Mouse (Mus musculus) MEL (cell line): Measurements from ENCODE around the gene Mtor. TPM values are rescaled to one million over a fixed set of nuclear protein-coding genes. Genes with fewer than 3 reads are reported as not detected.

Experiments
- DNase-seq: peaks from one replicate; pipeline ENCODE4 v3.0.0; 2011; ENCODE audit warnings: low read depth, low spot score
- H3K27ac ChIP-seq: 2 replicates; pipeline ENCODE4 v1.5.1; 2012; ENCODE audit warnings: low read depth, mild to moderate bottlenecking, control low read depth, low read length, moderate library complexity; ENCODE audit not compliant: control insufficient read depth
- H3K27me3 ChIP-seq, 2 experiments: fragments of 150-350 bp in 1 of 2; sonication (generic) in 1 of 2; 2 replicates each; pipeline ENCODE4 v1.6.1; 2012; ENCODE audit warnings: low read length in 2 of 2, mild to moderate bottlenecking in 2 of 2, improper control_type of control experiment in 1 of 2, moderate library complexity in 1 of 2; ENCODE audit not compliant: insufficient read depth in 2 of 2, control insufficient read depth in 1 of 2
- H3K36me3 ChIP-seq, 2 experiments: 2 replicates each; pipeline ENCODE4 v1.6.1; 2012 to 2014; ENCODE audit warnings: low read length in 2 of 2, improper control_type of control experiment in 1 of 2, inconsistent platforms in 1 of 2, mild to moderate bottlenecking in 1 of 2; ENCODE audit not compliant: insufficient read depth in 2 of 2, control insufficient read depth in 1 of 2
- H3K4me1 ChIP-seq, 2 experiments: fragments of 150-350 bp in 1 of 2; sonication (generic) in 1 of 2; 2 replicates each; pipeline ENCODE4 v1.6.1; 2012; ENCODE audit warnings: low read length in 2 of 2, improper control_type of control experiment in 1 of 2, mild to moderate bottlenecking in 1 of 2; ENCODE audit not compliant: insufficient read depth in 2 of 2, control insufficient read depth in 1 of 2
- H3K4me3 ChIP-seq, 2 experiments: fragments of 150-350 bp in 1 of 2; sonication (generic) in 1 of 2; 2 replicates each; pipeline ENCODE4 v1.5.1; 2012; ENCODE audit warnings: low read depth in 2 of 2, low read length in 2 of 2, mild to moderate bottlenecking in 2 of 2, moderate library complexity in 2 of 2, control low read depth in 1 of 2, improper control_type of control experiment in 1 of 2; ENCODE audit not compliant: control insufficient read depth in 1 of 2, insufficient read depth in 1 of 2
- H3K79me2 ChIP-seq: 2 replicates; pipeline ENCODE4 v1.6.1; 2012; ENCODE audit warnings: mild to moderate bottlenecking, low read length, moderate library complexity; ENCODE audit not compliant: control insufficient read depth, poor library complexity, insufficient read depth
- H3K9ac ChIP-seq: 2 replicates; pipeline ENCODE4 v1.6.1; 2012; ENCODE audit warnings: low read depth, mild to moderate bottlenecking, control low read depth, low read length, moderate library complexity; ENCODE audit not compliant: control insufficient read depth, poor library complexity, severe bottlenecking
- H3K9me3 ChIP-seq: fragments of 150-350 bp; sonication (generic); replicated peaks from 2 replicates; pipeline ENCODE4 v1.6.1; 2012; ENCODE audit warnings: mild to moderate bottlenecking, low read length, improper control_type of control experiment, moderate library complexity; ENCODE audit not compliant: insufficient read depth
- E2F4 ChIP-seq: IDR thresholded peaks from 2 replicates; pipeline ENCODE4 v1.6.1; 2011; ENCODE audit warnings: low read depth, low read length, improper control_type of control experiment, borderline replicate concordance
- ELF1 ChIP-seq: IDR thresholded peaks from 2 replicates; pipeline ENCODE4 v1.6.1; 2014; ENCODE audit warnings: low read depth, mild to moderate bottlenecking, inconsistent platforms, low read length, improper control_type of control experiment, moderate library complexity
- EP300 ChIP-seq, 2 experiments: IDR thresholded peaks; 2 replicates each; pipeline ENCODE4 v1.6.1; 2011; ENCODE audit warnings: improper control_type of control experiment in 2 of 2, low read length in 2 of 2, low read depth in 1 of 2, mild to moderate bottlenecking in 1 of 2
- ETS1 ChIP-seq: IDR thresholded peaks from 2 replicates; pipeline ENCODE4 v1.6.1; 2012; ENCODE audit warnings: low read depth, mild to moderate bottlenecking, inconsistent platforms, low read length, improper control_type of control experiment, moderate library complexity
- GATA1 ChIP-seq: IDR thresholded peaks from 2 replicates; pipeline ENCODE4 v1.6.1; 2011; ENCODE audit warnings: low read depth, low read length, improper control_type of control experiment
- HCFC1 ChIP-seq: IDR thresholded peaks from 2 replicates; pipeline ENCODE4 v1.6.1; 2012; ENCODE audit warnings: low read depth, mild to moderate bottlenecking, inconsistent platforms, low read length, improper control_type of control experiment, moderate library complexity
- JUND ChIP-seq: IDR thresholded peaks from 2 replicates; pipeline ENCODE4 v1.6.1; 2011; ENCODE audit warnings: low read depth, mild to moderate bottlenecking, improper control_type of control experiment, low read length
- MAZ ChIP-seq: IDR thresholded peaks from 2 replicates; pipeline ENCODE4 v1.6.1; 2012; ENCODE audit warnings: low read depth, mild to moderate bottlenecking, inconsistent platforms, low read length, improper control_type of control experiment
- MEF2A ChIP-seq: IDR thresholded peaks from 2 replicates; pipeline ENCODE4 v1.6.1; 2014; ENCODE audit warnings: low read depth, mild to moderate bottlenecking, inconsistent platforms, low read length, improper control_type of control experiment; ENCODE audit not compliant: poor library complexity, insufficient replicate concordance, severe bottlenecking; ENCODE audit errors: extremely low read depth
- MXI1 ChIP-seq: IDR thresholded peaks from 2 replicates; pipeline ENCODE4 v1.6.1; 2011; ENCODE audit warnings: mild to moderate bottlenecking, low read depth, low read length, improper control_type of control experiment
- MYB ChIP-seq: IDR thresholded peaks from 2 replicates; pipeline ENCODE4 v1.6.1; 2011; ENCODE audit warnings: mild to moderate bottlenecking, low read depth, low read length, improper control_type of control experiment
- POLR2AphosphoS2 ChIP-seq: IDR thresholded peaks from 2 replicates; pipeline ENCODE4 v1.6.1; 2011; ENCODE audit warnings: low read length, improper control_type of control experiment
- RCOR1 ChIP-seq: IDR thresholded peaks from 2 replicates; pipeline ENCODE4 v1.6.1; 2012; ENCODE audit warnings: low read depth, mild to moderate bottlenecking, inconsistent platforms, low read length, improper control_type of control experiment
- SIN3A ChIP-seq: IDR thresholded peaks from 2 replicates; pipeline ENCODE4 v1.6.1; 2012; ENCODE audit warnings: low read length, improper control_type of control experiment, inconsistent platforms
- SMC3 ChIP-seq: IDR thresholded peaks from 2 replicates; pipeline ENCODE4 v1.6.1; 2011; ENCODE audit warnings: low read depth, low read length, improper control_type of control experiment
- TAL1 ChIP-seq: IDR thresholded peaks from 2 replicates; pipeline ENCODE4 v1.6.1; 2012; ENCODE audit warnings: mild to moderate bottlenecking, inconsistent platforms, low read length, moderate library complexity, mixed read lengths
- UBTF ChIP-seq: IDR thresholded peaks from 2 replicates; pipeline ENCODE4 v1.6.1; 2012; ENCODE audit warnings: low read depth, mild to moderate bottlenecking, inconsistent platforms, low read length, improper control_type of control experiment, moderate library complexity, borderline replicate concordance; ENCODE audit not compliant: insufficient read depth
- ZC3H11A ChIP-seq: IDR thresholded peaks from 2 replicates; pipeline ENCODE4 v1.6.1; 2012; ENCODE audit warnings: low read depth, mild to moderate bottlenecking, inconsistent platforms, low read length, improper control_type of control experiment
- ZMIZ1 ChIP-seq: IDR thresholded peaks from 2 replicates; pipeline ENCODE4 v1.6.1; 2012; ENCODE audit warnings: low read depth, mild to moderate bottlenecking, inconsistent platforms, low read length, improper control_type of control experiment, moderate library complexity
- ZNF384 ChIP-seq: IDR thresholded peaks from 2 replicates; pipeline ENCODE4 v1.6.1; 2012; ENCODE audit warnings: low read depth, mild to moderate bottlenecking, inconsistent platforms, low read length, improper control_type of control experiment
- polyA plus RNA-seq, 2 experiments: library from polyadenylated mRNA; stranded (reverse) in 1 of 2; unstranded in 1 of 2; fragments of >175 nt in 1 of 2; fragments of >200 nt in 1 of 2; gene quantifications; 2 replicates each; pipeline versions ENCODE4 v1.2.1 to v1.2.4; 2012; ENCODE audit warnings: low replicate concordance in 2 of 2, low read depth in 1 of 2; ENCODE audit not compliant: insufficient read length in 2 of 2, insufficient read depth in 1 of 2, missing spikeins in 1 of 2
- total RNA-seq: library from RNA; depleted of rRNA; stranded (reverse); fragments of 300-350 nt; gene quantifications from 2 replicates; pipeline ENCODE4 v1.2.3, GENCODE M21; 2012

Gene Mtor
- total and polyA plus RNA-seq, 3 experiments = 23.9 to 35.2 TPM; not detected in 1

DNA sequence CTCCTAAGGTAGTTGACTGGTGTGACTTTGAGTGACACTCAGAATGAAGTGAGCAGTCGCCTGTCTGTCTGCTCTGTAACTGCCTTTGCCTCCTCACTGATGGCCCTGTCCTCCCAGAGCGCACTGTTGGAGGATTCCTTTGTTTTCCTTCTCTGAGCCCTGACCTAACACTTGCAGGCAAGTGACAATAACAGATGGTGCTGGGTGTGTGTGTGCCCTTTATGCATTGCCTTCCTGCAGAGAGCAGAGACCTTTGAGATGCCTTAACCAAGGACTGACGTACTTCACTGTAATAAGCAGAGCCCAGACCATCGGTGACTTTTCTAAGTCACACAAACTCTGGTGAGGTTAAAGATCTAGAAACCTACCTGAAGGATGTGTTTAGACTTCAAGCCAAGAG is 82.9 kb downstream of the Mtor start:
- no peaks in the 10 kb centered on the region for H3K79me2 ChIP-seq
- H3K4me1 ChIP-seq = no peaks in the 10 kb centered on the region
- no peaks in the 10 kb centered on the region for H3K27me3 ChIP-seq
- H3K27ac ChIP-seq = no peak overlapping the region
- H3K36me3 ChIP-seq = peaks cover 0 to 2% of the 10 kb centered on the region in 2 experiments; a peak in 2 of 4 replicates
- H3K4me3 ChIP-seq = no peak overlapping the region
- H3K9ac ChIP-seq = no peak overlapping the region
- H3K9me3 ChIP-seq = no peaks in the 10 kb centered on the region
- TF ChIP-seq MXI1 = no peak
- TF ChIP-seq ELF1 = no peak
- TF ChIP-seq E2F4 = no peak
- no peak for TF ChIP-seq HCFC1
- no peak for TF ChIP-seq SIN3A
- TF ChIP-seq JUND = no peak
- no peak for TF ChIP-seq RCOR1
- no peak for TF ChIP-seq SMC3
- TF ChIP-seq GATA1 = no peak
- no peak for TF ChIP-seq TAL1
- TF ChIP-seq UBTF = no peak
- TF ChIP-seq EP300 (IDR thresholded peaks at IDR 0.05; ENCODE audit: low read depth in 1 of 2, low read length in 2 of 2) = no peak
- no peak for TF ChIP-seq ZNF384
- no peak for TF ChIP-seq MEF2A
- TF ChIP-seq ETS1 = no peak
- no peak for DNase-seq

DNA sequence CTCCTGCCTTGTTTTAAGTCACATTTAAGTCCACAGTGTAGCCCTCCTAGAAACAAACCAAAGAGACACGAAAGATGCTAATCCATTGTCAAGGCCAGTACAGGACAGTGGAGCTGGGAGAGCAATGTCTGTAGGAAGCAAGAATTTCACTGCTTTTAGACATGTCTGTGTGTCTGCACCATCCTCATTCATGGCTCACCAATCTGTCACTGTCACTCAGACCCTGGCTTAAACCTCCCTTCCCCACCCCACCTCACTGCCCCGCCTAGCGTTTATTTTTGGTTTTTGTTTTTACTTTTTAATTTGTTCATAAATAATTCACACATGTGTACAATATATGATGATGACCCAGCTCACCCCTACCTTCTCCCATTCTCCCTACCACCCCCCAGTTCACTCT is 84.1 kb downstream of the Mtor start:
- H3K9me3 ChIP-seq = no peaks in the 10 kb centered on the region
- no peaks in the 10 kb centered on the region for H3K79me2 ChIP-seq
- no peak overlapping the region for H3K4me3 ChIP-seq
- no peak overlapping the region for H3K9ac ChIP-seq
- no peak for DNase-seq
- H3K36me3 ChIP-seq = peaks cover 0 to 2% of the 10 kb centered on the region in 2 experiments; a peak in 2 of 4 replicates
- no peak overlapping the region for H3K27ac ChIP-seq
- no peaks in the 10 kb centered on the region for H3K27me3 ChIP-seq
- TF ChIP-seq ETS1 (no peak), E2F4 (no peak), SIN3A (no peak), ZC3H11A (no peak), POLR2AphosphoS2 (no peak), MYB (no peak), ZMIZ1 (no peak), MAZ (no peak)
- no peaks in the 10 kb centered on the region for H3K4me1 ChIP-seq
